Mouse (Mus musculus) G1E-ER4 (cell line): Measurements from ENCODE around the gene Map7. TPM values are rescaled to one million over a fixed set of nuclear protein-coding genes. Genes with fewer than 3 reads are reported as not detected.

Experiments used
- GATA1 ChIP-seq: IDR thresholded peaks from one replicate; pipeline ENCODE4 v1.8.0; 2012; ENCODE audit warnings: low read length, inconsistent platforms
- polyA plus RNA-seq: library from polyadenylated mRNA; stranded (reverse); fragments of >175 nt; gene quantifications from 2 replicates; pipeline ENCODE4 v1.2.3, GENCODE M21; 2012

Gene Map7
- polyA plus RNA-seq, 1 experiment, result 0.87 TPM

- no peak for TF ChIP-seq GATA1
Measured at GRCm38 (mm10) chr10:20141376-20141775, 6.9 kb upstream of the Map7 start.

DNA sequence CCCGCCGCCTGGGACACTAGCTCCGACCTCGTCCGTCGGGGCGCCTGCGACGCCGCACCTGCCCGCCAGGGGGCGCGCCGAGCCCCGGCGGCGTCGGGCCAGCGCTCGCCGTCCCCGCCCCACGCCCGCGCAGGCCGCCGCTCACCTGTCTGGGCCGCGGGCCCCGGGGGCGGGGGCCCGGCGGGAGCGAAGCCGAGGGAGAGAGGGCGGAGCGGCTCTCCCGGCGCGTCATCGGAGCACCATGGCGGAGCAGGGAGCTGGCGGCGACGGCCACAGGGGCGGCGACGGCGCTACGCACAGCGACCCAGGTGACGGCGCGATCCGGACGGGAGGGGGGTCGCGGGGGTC lies 476 bp downstream of the Map7 start:
- no peak for TF ChIP-seq GATA1

GRCm38 (mm10) chr10:20149121-20149834 lies 1.0 kb downstream of the Map7 start:
- no peak for TF ChIP-seq GATA1

DNA sequence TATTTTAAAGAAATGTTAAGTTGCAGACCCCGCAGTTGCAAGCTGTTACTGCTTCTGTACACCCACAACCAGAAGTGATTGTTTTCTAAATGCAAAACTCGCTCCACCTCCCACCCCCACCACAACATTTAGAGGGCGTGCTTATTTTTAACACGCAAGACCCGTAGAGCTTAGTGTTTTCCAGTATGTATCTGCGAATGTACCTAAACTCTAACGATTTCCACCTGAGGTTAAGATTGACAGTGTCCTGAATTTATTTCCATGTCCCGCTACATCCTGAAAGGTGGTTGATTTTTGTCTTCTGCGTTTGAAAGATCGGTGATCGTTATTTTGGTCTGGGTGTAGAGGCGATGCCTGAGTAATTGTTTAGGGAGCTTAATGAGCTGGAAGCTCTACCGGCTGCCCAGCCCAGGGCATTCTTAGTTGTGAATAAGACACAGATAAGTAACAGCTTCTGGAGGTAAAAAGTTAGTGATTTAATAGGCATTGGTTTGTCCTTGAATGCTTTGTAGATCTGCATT lies 1.6 kb downstream of the Map7 start:
- TF ChIP-seq GATA1, result no peak

DNA sequence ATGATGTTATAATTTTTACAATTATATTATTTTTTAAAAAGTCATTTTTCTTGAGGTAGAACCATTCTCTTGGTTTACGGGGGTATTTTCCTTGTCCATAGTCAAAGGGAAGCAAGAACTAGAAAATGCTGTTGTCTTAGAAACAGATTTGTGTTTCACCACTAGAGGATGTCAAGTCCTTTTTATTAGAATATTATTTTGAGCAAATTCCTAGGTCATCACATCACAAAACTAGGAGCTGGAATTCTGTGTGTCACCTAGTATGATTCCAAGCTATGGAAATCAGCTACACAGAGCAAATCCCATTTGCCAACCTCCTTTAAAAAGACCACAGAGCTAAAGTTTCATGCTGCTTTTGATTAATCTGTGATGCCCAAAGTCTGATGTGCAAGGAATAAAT lies 3.9 kb downstream of the Map7 start:
- no peak for TF ChIP-seq GATA1

DNA sequence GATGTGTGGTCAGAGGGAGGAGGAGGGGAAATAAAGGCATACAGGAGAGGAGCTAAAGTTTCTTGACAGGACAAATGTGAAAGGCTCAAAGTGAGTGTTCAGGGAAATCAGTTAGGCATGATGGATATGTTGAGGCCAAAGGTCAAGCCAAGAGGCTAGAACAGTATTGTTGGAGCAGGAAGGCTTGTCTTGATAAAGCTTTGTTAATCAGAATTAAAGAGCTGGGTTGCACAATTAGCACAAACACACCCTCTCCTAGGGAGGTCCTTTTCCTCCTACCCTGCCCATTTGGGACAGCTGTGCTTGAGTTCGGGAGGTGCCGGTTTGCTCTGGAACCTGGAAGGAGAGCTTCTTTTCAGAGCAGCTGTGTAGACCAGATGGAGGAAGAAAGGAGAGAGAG lies 5.2 kb downstream of the Map7 start:
- no peak for TF ChIP-seq GATA1

GRCm38 (mm10) chr10:20155401-20155800 lies 7.1 kb downstream of the Map7 start:
- TF ChIP-seq GATA1, result no peak

DNA sequence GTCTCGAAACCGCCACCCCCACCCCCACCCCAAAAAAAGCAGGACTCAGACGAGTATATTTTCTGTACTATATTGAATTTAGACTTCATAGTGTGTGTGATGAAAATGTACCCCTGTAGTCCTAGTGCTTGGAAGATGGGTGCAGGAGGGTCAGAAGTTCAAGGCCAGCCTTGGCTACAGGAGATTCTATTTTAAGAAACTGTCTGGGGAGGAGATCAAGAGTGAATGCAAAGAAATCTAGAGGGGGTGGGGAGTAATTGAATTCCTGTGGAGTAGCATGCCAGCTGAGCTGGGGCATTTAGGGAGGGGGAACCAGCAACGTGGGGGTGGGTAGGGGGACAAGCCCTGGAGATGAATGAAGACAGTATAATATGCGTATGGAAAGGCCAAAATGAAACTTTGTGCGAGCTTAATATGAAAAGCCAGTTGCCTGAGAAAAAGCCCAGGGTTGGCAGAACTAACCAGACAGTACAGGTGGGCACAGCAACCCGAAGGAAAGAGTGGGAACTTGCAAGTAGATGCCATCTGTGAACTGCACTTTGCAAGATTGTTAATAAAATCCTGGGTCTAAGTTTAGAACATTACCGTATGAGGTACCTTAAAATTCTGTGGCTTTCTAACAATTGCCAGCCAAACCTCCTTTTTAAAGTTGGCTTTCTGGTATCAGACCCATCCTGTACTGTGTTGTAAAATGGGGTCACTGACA lies 8.9 kb downstream of the Map7 start:
- TF ChIP-seq GATA1, result no peak

DNA sequence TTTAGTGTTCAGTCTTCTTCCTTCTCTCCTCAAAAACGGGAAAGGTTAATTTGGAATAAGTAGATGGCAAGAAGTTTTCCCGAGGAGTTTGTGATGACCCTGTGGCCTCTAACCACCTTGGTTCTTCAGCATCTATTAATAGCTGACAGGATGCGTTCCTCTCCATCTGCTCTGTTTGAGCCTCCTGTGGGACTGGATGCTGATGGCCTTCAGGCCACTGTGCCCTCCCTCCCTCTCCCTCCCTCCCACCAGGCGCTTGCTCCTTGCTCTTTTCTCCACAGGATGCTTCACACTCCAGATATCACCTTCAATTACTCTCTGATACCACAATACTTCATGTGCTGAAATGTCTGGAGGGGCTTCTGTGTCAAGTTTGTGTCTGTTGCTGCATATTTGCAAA lies 10.5 kb downstream of the Map7 start:
- no peak for TF ChIP-seq GATA1

DNA sequence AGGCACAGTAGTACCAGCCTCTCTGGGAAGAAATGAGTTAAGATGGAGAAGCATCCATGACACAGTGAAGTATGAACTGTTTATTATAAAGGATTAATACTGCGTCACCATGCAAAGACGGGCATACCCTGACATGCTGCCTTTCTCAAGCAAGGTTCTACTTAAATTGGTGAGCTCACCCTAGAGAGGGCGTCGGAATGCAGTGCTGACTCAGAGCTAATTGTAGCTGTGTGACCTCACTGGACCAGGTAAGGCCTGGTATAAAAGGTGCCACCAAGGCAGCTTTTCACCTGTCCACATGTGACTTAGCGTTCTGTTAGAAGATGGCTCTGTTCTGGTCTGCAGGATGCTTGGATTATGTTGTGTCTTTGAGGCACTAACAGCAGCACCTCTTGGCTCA lies 11.0 kb downstream of the Map7 start:
- no peak for TF ChIP-seq GATA1

- TF ChIP-seq GATA1, result no peak
Measured at GRCm38 (mm10) chr10:20160914-20161313, 12.6 kb downstream of the Map7 start.

- TF ChIP-seq GATA1, result no peak
Measured at GRCm38 (mm10) chr10:20164810-20165209, 16.5 kb downstream of the Map7 start.

DNA sequence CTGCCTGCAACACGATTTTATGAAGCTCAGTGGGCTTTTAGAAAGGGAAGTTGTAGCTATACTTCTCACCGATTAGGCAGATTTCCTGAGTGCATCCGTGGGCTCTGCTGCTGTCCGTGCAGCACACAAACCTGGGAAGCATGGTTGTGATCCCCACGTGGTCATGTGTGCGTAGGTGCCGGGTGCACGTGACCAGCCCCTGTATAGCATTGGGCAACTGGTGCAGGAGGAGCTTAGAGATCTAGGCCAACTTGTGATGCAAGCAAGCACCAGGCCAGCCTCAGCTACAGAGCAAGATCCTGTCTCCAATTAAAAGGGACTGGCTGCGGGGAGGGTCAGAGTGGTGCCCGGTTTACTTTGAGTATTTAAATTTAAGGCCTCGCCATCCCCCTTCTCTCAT lies 18.5 kb downstream of the Map7 start:
- TF ChIP-seq GATA1, result no peak

- TF ChIP-seq GATA1, result no peak
Measured at GRCm38 (mm10) chr10:20167467-20167866, 19.2 kb downstream of the Map7 start.

DNA sequence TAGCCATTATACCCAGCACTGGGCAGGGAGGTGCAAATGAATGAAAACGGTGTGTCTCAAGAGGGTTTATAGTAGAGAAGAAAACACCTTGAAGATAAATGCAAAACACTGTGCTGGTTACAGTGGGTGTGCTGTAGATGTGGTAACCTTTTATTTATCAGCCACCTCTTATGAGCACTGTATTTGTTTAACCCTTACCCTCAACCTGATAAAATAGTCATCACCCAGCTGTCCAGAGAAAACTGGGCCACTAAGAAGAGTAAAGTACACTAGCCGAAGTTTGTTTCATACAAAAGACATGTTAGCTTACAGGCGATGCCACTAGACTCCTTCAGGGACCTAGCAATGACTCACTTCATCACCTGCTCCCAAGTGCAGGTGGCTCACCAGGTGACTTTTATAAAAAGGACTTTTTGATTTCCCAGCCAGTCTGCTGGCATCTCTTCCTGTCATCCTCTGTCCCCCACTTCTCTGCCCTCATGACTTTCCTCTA lies 21.0 kb downstream of the Map7 start:
- no peak for TF ChIP-seq GATA1

DNA sequence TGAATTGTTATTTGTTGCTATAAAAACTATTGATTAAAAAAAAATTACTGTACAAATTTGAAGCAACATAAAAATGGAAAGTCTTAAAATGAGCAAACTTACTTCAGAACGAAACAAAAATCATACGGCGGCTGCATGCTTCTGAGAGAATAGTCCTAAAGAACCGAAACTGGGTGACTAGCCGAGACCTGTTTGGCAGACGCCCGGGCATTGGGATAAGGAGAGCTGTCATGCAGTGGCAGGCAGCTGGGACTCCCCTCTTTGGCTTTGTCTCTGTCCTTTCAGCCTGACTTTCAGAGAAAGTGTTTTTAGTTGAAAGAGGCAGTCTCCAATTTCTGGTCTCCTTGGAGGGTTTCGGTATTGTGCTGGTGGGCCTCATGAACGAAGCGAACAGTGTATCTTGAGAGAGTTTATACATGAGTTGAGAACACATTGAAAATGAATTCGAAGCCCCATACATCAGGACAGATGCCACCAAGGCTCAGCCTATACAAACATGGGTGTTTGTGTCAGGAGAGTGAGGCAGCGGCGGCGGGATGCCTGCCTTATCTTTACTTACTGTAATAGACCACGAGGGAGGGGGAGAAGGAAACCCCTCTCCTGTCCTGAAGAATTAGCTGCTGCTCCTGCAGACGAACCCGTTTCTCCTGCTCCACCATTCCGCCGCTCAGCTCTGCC lies 21.8 kb downstream of the Map7 start:
- no peak for TF ChIP-seq GATA1
